Mouse (Mus musculus) myocyte (in vitro differentiated cells): ENCODE measurements around the gene Lrrc14b. TPM values are rescaled to one million over a fixed set of nuclear protein-coding genes. Genes with fewer than 3 reads are reported as not detected.

Experiments
- H3K27me3 ChIP-seq: one replicate; pipeline ENCODE4 v1.6.1; 2011; ENCODE audit not compliant: control insufficient read depth, insufficient read depth, insufficient read length
- H3K36me3 ChIP-seq: one replicate; pipeline ENCODE4 v1.6.1; 2011; ENCODE audit not compliant: control insufficient read depth, insufficient read depth
- H3K4me2 ChIP-seq: one replicate; pipeline ENCODE4 v1.6.1; 2011; ENCODE audit warnings: low read depth, control low read depth
- H3K4me3 ChIP-seq: one replicate; pipeline ENCODE4 v1.5.1; 2011; ENCODE audit warnings: mild to moderate bottlenecking, control low read depth, moderate library complexity
- H3K79me2 ChIP-seq: one replicate; pipeline ENCODE4 v1.6.1; 2011; ENCODE audit not compliant: control insufficient read depth, insufficient read depth
- H3ac ChIP-seq: one replicate; pipeline ENCODE4 v1.6.1; 2011; ENCODE audit not compliant: control insufficient read depth, insufficient read length
- CEBPB ChIP-seq: IDR thresholded peaks from 2 replicates; pipeline ENCODE4 v1.6.1; 2011; ENCODE audit warnings: mild to moderate bottlenecking, moderate library complexity; ENCODE audit not compliant: poor library complexity, insufficient read depth, severe bottlenecking
- E2F4 ChIP-seq: IDR thresholded peaks from one replicate; pipeline ENCODE4 v1.6.1; 2011; ENCODE audit warnings: mild to moderate bottlenecking, control low read depth, moderate library complexity; ENCODE audit not compliant: insufficient read depth
- MAX ChIP-seq: IDR thresholded peaks from one replicate; pipeline ENCODE4 v1.6.1; 2011; ENCODE audit warnings: low read depth, mild to moderate bottlenecking, control low read depth
- MYOD1 ChIP-seq, 3 experiments: IDR thresholded peaks; one replicate each; pipeline ENCODE4 v1.6.1; 2011; ENCODE audit warnings: control low read depth in 2 of 3, low read depth in 2 of 3, mild to moderate bottlenecking in 2 of 3, moderate library complexity in 1 of 3; ENCODE audit not compliant: insufficient read length in 2 of 3, control insufficient read depth in 1 of 3
- MYOG ChIP-seq, 3 experiments: IDR thresholded peaks; one replicate each; pipeline ENCODE4 v1.6.1; 2011; ENCODE audit warnings: control low read depth in 2 of 3, low read depth in 2 of 3, mild to moderate bottlenecking in 2 of 3; ENCODE audit not compliant: insufficient read length in 2 of 3, control insufficient read depth in 1 of 3, insufficient read depth in 1 of 3
- POLR2A ChIP-seq: IDR thresholded peaks from one replicate; pipeline ENCODE4 v1.6.1; 2011; ENCODE audit warnings: low read depth, mild to moderate bottlenecking, control low read depth, moderate library complexity; ENCODE audit not compliant: insufficient read length
- POLR2AphosphoS2 ChIP-seq: IDR thresholded peaks from one replicate; pipeline ENCODE4 v1.6.1; 2011; ENCODE audit warnings: low read depth, control low read depth; ENCODE audit not compliant: insufficient read length
- REST ChIP-seq: IDR thresholded peaks from one replicate; pipeline ENCODE4 v1.6.1; 2011; ENCODE audit warnings: mild to moderate bottlenecking, control low read depth, moderate library complexity; ENCODE audit not compliant: insufficient read depth, insufficient read length
- SRF ChIP-seq: IDR thresholded peaks from one replicate; pipeline ENCODE4 v1.6.1; 2011; ENCODE audit warnings: low read depth; ENCODE audit not compliant: control insufficient read depth, insufficient read length
- TCF12 ChIP-seq: IDR thresholded peaks from one replicate; pipeline ENCODE4 v1.6.1; 2011; ENCODE audit warnings: mild to moderate bottlenecking, control low read depth; ENCODE audit not compliant: poor library complexity, insufficient read depth, severe bottlenecking
- TCF3 ChIP-seq: IDR thresholded peaks from one replicate; pipeline ENCODE4 v1.6.1; 2011; ENCODE audit warnings: low read depth, control low read depth; ENCODE audit not compliant: insufficient read length
- USF1 ChIP-seq: IDR thresholded peaks from one replicate; pipeline ENCODE4 v1.6.1; 2011; ENCODE audit warnings: low read depth, mild to moderate bottlenecking, control low read depth, moderate library complexity
- polyA plus RNA-seq: library from polyadenylated mRNA; unstranded; fragments of >200 nt; fragmentation: generic; extraction: Trizol; gene quantifications from one replicate; pipeline ENCODE4 v1.2.1, GENCODE M21; 2012; ENCODE audit warnings: missing spikeins

Lrrc14b gene
- polyA plus RNA-seq, 1 experiment, result 0.24 TPM

- Histone ChIP-seq H3ac (peak overlapping the region; percentile 26), H3K27me3 (no peaks in the 10 kb centered on the region), H3K4me3 (peak overlapping the region; percentile 76), H3K36me3 (peaks cover 24% of the 10 kb centered on the region), H3K4me2 (peak overlapping the region; percentile 75), H3K79me2 (peaks cover 30% of the 10 kb centered on the region)
- TF ChIP-seq REST (no peak), MAX (no peak), CEBPB (no peak)
These were observed 47.0 kb downstream of the Lrrc14b start for GRCm38 (mm10) chr13:74316789-74317169.

- Histone ChIP-seq H3ac (peak overlapping the region; percentile 26), H3K27me3 (no peaks in the 10 kb centered on the region), H3K79me2 (peaks cover 30% of the 10 kb centered on the region), H3K36me3 (peaks cover 21% of the 10 kb centered on the region), H3K4me3 (peak overlapping the region; percentile 76), H3K4me2 (peak overlapping the region; percentile 75)
- TF ChIP-seq CEBPB, result no peak
- no peak for TF ChIP-seq E2F4
- TF ChIP-seq POLR2AphosphoS2, result no peak
- TF ChIP-seq TCF12, result no peak
- TF ChIP-seq SRF, result no peak
- TF ChIP-seq MAX, result no peak
- no peak for TF ChIP-seq POLR2A
- no peak for TF ChIP-seq MYOD1 (IDR thresholded peaks at IDR 0.05; ENCODE audit: control insufficient read depth in 1 of 3, insufficient read length in 2 of 3, low read depth in 2 of 3)
- TF ChIP-seq MYOG (IDR thresholded peaks at IDR 0.05; ENCODE audit: control insufficient read depth in 1 of 3, insufficient read depth in 1 of 3, insufficient read length in 2 of 3, low read depth in 2 of 3), result no peak
- TF ChIP-seq TCF3, result no peak
- TF ChIP-seq USF1, result no peak
- TF ChIP-seq REST, result no peak
These were observed 47.4 kb downstream of the Lrrc14b start for GRCm38 (mm10) chr13:74316386-74316785.

DNA sequence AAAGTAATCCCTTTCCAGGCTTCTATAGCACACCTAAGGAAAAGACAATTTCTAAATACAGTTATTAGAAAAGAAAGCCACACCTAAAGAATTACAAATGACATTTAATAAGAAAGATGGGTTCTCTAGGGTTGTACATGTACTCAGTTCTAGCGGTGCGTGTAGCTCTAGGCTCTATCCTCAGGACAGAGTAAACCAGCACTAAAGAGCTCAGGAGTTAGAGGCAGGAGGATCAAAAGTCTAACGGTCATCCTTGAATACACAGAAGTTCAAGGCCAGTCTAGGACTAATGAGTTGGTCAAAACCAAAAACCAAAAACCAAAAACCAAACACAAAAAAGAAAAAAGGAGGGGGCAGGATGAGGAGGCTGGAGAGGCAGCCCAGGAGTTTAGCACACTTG, 49.2 kb downstream of the Lrrc14b start:
- TF ChIP-seq MYOG (IDR thresholded peaks at IDR 0.05; ENCODE audit: control insufficient read depth in 1 of 3, insufficient read depth in 1 of 3, insufficient read length in 2 of 3, low read depth in 2 of 3) (no peak), SRF (no peak), TCF12 (no peak), E2F4 (no peak), MYOD1 (IDR thresholded peaks at IDR 0.05; ENCODE audit: control insufficient read depth in 1 of 3, insufficient read length in 2 of 3, low read depth in 2 of 3) (no peak), CEBPB (no peak), USF1 (no peak), POLR2AphosphoS2 (no peak)
- H3K27me3 ChIP-seq, result no peaks in the 10 kb centered on the region
- no peak overlapping the region for H3K4me3 ChIP-seq
- H3K4me2 ChIP-seq, result no peak overlapping the region
- peaks cover 13% of the 10 kb centered on the region for H3K36me3 ChIP-seq
- no peak overlapping the region for H3ac ChIP-seq
- peaks cover 30% of the 10 kb centered on the region for H3K79me2 ChIP-seq

Other genes with a start within 250 kb of the Lrrc14b start
- gene Slc9a3, start 242.5 kb downstream of the Lrrc14b start, polyA plus RNA-seq, result 0.01 TPM
- gene Exoc3, start 155.3 kb downstream of the Lrrc14b start, polyA plus RNA-seq, result 28.3 TPM
- 0.19 TPM for gene Ahrr, start 71.7 kb downstream of the Lrrc14b start, polyA plus RNA-seq
- 94.7 TPM for gene Pdcd6, start 46.4 kb downstream of the Lrrc14b start, polyA plus RNA-seq
- gene Sdha, start 13.7 kb downstream of the Lrrc14b start, polyA plus RNA-seq, result 163 TPM
- 28.9 TPM for gene Ccdc127, start 13.7 kb downstream of the Lrrc14b start, polyA plus RNA-seq
- 0.28 TPM for gene Zfp72, start 26.8 kb upstream of the Lrrc14b start, polyA plus RNA-seq
- gene Ftl1-ps1, start 35.7 kb upstream of the Lrrc14b start, polyA plus RNA-seq, result 99.2 TPM
- 2.8 TPM for gene Zfp825, start 130.0 kb upstream of the Lrrc14b start, polyA plus RNA-seq